Mouse (Mus musculus) gastrocnemius, adult 18-20 months (tissue): Measurements from ENCODE around the gene Fgd3. TPM values are rescaled to one million over a fixed set of nuclear protein-coding genes. Genes with fewer than 3 reads are reported as not detected.

Experiments used
- DNase-seq: peaks from one replicate; pipeline ENCODE4 v3.0.0; 2021; ENCODE audit warnings: low spot score
- total RNA-seq, 2 experiments: library from RNA; stranded (reverse); gene quantifications; 2 replicates each; pipeline ENCODE4 v1.2.3; 2021

The Fgd3 gene
- total RNA-seq, 2 experiments from 2014 or later = 0.41 to 0.90 TPM

DNA sequence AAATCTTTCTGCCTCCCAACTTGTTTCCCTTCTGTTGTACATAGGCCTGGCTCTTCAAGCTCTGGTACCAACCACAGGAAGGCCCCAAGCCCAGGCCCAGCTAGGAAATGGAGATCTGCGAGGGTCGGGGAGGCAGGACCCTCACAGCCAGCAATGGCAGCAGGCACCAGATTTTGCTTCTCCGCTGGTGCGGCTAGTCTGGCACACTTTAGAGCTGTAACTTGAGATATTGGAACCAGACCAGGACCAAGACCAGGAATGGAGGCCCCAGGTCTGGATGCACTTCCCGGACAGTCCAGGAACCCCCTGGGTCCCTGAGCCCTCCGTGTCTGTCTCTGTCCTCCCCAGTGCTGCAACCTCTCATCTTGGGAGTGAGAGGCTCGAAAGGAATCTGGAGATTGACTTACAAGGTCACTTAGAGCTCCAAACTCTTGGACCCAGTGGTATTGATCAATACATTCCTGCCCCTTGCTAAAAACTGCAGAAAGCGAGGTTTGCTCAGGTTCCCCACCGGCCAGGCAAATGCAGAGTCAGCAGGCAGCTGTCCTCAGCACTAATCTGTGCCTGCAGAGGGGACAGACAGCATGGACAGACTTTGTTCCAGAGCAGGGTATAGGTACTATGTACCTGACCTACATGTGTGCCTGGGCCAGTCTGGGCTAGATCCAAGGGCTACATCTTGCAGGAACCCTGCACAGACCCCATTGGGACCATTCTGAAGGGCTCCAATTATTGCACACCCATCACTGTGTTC lies 103.1 kb downstream of the Fgd3 start:
- DNase-seq = peak; percentile 43

DNA sequence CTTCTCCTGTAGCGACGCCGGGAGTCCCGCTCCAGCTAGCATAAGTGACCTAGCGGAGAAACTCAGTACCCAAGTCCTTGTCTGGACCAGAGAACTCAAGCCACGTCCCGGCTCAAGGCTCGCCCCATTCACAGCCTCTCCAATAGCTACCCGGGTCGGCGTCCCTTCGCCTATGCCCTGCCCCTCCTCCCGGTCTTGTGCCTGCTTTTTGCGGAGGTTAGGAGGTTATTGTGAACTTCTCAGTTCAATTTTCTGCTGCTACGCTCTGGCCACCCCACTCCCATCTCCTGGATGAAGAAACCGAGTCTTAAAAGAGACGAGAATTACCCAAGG lies 103.9 kb downstream of the Fgd3 start:
- no peak for DNase-seq

DNA sequence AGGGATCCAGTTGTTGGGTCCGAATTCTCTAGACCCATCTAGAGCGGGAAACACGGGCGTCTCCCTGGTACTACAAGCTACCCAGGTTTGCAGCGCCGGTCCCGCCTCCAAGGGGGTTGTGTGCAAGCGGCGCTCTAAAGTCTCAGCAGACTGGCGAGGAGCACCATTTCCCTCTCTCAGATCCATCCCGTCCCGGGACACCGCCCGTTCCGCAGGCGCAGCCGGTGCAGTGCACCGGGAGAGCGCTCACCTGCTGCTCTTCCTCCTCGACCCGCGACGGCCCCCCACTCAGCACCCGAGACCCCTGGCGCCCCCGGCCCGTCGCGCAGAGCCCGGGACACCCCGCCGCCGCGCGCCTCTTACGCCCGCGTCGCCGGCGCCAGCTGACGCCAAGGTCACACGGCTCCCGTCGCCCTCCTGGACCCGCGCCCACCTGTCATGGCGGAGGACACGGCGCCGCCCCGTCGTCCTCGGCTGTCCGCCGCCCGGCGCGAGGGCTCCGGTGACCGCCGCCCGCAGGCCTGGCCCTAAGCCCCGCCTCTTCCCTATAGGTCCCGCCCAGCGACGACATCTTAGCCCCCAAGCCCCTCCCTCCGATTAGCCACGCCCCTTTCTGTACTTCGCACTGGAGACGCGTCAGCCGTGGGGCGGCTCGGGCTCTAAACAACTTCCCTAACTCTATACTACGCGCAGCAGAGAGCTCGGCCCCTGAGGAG lies 104.4 kb downstream of the Fgd3 start, which contains the start of gene Card19:
TSS of gene Card19 (minus strand) at position 534 of the 716 bp plus-strand sequence.
- DNase-seq = peak; percentile 99

DNA sequence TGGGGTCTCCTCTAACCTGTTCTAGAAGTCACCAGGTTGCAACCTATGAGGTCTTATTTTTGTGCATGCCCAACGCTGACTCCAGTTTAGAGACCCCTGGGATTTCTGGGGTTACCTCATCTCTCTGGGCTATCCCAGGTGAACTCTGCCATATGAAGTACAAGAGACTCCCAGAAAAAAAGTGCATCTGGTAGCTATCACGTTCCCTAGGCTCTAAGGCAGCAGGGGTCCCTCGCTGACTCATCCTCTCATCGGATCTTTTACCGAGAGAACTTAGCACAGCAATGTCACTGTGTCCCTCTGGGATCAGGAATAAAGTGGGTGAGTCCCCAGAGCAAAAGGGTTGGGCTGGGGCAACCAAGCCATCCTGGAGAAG lies 105.0 kb downstream of the Fgd3 start:
- no peak for DNase-seq

DNA sequence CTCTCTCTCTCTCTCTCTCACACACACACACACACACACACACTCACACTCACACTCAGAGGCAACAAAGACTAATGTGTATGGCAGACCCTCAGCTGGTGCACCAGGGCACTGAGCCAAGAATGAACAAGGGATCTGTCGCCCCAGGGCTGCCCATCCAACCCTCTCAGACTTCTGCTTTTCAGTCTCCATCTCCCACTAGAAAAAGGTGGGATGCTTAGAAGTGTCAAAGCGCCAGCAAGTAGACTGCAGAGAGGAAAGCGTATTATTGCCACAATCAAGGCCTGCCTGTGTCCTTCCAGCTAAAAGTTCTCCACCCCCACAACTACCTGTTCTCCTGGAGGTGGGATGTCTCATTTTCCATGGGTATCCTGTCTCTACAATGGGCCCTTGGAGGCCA lies 105.7 kb downstream of the Fgd3 start:
- DNase-seq = no peak

DNA sequence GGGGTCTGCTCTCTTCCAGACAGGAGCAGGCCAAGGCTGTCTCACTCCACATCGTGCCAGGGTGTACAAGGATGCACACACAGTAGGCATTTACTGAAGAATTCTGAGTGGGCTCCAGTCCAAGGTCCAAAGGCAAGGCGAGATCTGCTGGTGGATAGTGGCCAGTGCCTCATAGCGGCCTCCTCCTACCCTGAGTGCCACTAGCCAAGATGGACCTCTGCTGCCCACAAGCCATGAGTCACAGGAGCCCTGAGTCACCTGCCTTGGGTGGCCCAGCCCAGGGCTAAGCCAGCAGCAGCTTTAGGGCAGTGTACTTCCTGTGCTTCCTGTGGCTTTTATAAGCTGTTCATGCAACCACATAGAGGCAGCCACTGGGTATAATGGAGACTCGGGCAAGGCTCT lies 106.6 kb downstream of the Fgd3 start:
- DNase-seq = peak; percentile 57

DNA sequence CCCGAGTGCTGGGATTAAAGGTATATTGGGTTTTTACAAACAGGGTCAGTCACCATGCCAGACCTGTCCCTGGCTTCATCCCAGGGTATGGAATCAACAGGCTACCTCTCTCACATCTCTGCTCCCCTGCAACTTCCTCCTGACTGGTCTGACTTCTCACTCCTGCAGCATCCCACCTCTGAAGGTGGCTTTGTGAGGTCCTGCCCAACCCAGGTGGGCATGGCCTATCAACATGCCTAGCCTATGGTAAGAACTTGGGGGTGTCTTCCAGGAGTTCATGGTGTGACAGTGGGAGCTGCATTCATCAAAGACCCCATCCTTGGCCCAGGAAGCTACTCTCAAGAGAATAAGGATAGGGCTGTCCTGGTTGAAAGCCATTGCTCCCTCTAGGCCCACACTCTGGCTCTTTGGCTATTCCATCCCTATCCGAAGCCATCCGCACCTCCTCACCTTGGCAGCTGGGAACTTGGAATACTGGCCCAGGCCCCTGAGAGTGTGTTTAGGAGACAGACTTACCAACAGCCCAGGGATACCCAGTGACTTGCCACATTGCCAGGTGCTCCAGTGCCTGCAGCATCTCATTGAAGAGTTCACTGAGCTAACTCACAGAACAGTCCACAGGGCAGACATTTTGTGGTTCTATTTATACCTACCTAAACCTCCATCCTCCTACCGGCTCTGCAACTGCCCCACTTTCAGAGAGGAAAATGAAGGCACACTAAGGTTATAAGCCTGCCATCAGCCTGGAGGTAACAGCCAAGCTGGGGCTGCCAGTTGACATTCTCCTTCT lies 107.2 kb downstream of the Fgd3 start:
- no peak for DNase-seq

Other genes starting within 250 kb of the Fgd3 start
- gene Wnk2, start 172.3 kb downstream of the Fgd3 start, total RNA-seq = 10 to 100 TPM; 63.4 to 85.0 TPM
- gene Ninj1, start 132.8 kb downstream of the Fgd3 start, total RNA-seq = 10 to 100 TPM; 17.3 to 23.8 TPM
- gene Card19, start 104.3 kb downstream of the Fgd3 start, total RNA-seq = 100 to 1,000 TPM; 124 to 139 TPM
- under 1 TPM in 1 of 2 experiments, not detected in 1; 0.24 TPM for gene Susd3, start 71.6 kb downstream of the Fgd3 start, total RNA-seq
- gene Bicd2, start 21.3 kb upstream of the Fgd3 start, total RNA-seq = 10 to 100 TPM; 23.4 to 28.6 TPM
- 1 to 10 TPM; 5.9 to 6.6 TPM for gene Ippk, start 100.9 kb upstream of the Fgd3 start, total RNA-seq
- gene Tes3-ps, start 173.0 kb upstream of the Fgd3 start, total RNA-seq = 1 to 10 TPM; 1.4 to 1.6 TPM
- gene Ecm2, start 184.5 kb upstream of the Fgd3 start, total RNA-seq = 1 to 10 TPM; 6.7 to 9.3 TPM
- gene Aspn, start 224.1 kb upstream of the Fgd3 start, total RNA-seq = 10 to 100 TPM in 1 of 2 experiments, 1 to 10 TPM in 1; 7.6 to 14.9 TPM